1 mouse cellular context compared by ENCODE assay signal in the genomic region with DNA sequence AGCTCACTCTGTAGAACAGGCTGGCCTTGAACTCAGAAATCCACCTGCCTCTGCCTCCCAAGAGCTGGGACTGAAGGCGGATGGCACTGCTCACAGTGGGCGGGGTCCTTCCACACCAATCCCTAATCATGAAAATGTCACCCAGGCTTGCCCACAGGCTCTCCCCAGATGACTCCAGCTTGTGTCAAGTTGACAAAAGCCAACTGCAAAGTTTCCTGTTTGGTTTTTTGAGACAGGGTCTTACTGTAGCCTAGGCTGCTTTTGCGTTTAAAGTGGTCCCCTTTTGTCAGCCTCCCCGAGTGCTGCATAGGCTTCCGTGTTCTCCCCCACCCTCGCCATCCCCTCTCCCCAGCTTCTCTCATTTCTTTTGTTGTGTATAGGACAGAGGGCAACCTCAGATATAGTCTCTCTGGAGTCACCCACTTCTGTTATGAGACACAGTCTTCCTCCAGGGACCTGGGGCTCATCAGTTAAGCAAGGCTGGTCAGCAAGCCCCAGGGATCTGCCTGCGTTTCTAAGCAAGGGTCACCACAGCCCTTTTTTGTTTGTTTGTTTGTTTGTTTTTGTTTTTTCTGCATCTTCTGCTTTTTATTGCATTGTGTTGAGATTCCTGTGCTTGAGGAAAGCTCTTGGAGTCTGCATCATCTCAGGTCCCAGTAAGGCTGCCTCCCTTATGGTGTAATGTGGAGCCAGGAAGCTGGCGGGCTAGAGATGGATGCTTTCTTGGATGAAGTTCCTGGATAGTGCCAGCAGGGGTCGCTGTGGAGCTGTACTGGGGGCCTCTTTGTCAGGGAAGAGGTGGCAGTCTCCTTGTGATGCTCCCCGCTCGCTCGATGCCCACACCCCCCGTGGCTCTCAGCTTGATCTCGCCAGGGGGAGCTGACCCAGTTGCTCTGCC.
TF ChIP-seq lines count a peak whose summit lies in the region.

No protein-coding gene starts in this region.

TF ChIP-seq in MEL, 35 proteins besides CTCF, POLR2A, EP300 and RAD21 (continued from another document):
- TF ChIP-seq MYC (IDR thresholded peaks at IDR 0.05; ENCODE audit: low read depth, low read length) = 0 out of 2 replicates have a peak, but pooled peaks have one; percentile 50
